ENCODE assay signal across 8 mouse cellular contexts in genomic region chr13:54503604-54504521, GRCm38 (mm10). TPM values are rescaled to one million over a fixed set of nuclear protein-coding genes. Genes with fewer than 3 reads are reported as not detected.
DNase-seq lines count a peak whose midpoint lies in the region; TF ChIP-seq lines count a peak whose summit lies in the region.

Gene Simc1, plus strand, starts transcription at chr13:54503779.

- peak within 1 kb of the TSS; percentile 77 for H3K4me3 ChIP-seq in cortical plate, adult 2 months (ENCODE audit: insufficient read depth, low read length)

- intact Hi-C loops in left cerebral cortex, postnatal 25 days (cut with DNase I): loop anchor here (5.0 kb wide), 1 partner anchor 37 kb away; the partner anchor contains the start of gene Thoc3

- no peak for TF ChIP-seq CTCF in cortical plate, adult 2 months (IDR thresholded peaks at IDR 0.05; ENCODE audit: extremely low read depth, insufficient read depth, low read length)

- peak within 1 kb of the TSS; percentile 58; the same call in 1 of the 2 replicates for H3K27ac ChIP-seq in cortical plate, adult 2 months (ENCODE audit: insufficient read depth, low read length)

- H3K4me1 ChIP-seq in cortical plate, adult 2 months (ENCODE audit: control insufficient read depth, insufficient read depth, low read length): no peaks in the 10 kb centered on the region

- TF ChIP-seq POLR2A in cortical plate, adult 2 months (IDR thresholded peaks at IDR 0.05; ENCODE audit: extremely low read depth, insufficient read depth, low read length): peak; percentile 61

- peak; percentile 89 to 93 for DNase-seq in adrenal gland, adult (ENCODE audit: inconsistent age in 2 of 2, low spot score in 1 of 2)
- peak; percentile 78 for DNase-seq in gastrocnemius, postnatal 10 days
- peak; percentile 86 for DNase-seq in induced T-regulatory cell, adult 2 months (ENCODE audit: low read depth)
- peak; percentile 59 to 62 for DNase-seq in left cerebral cortex, postnatal 25 days (ENCODE audit: low spot score in 2 of 2)
- peak; percentile 76 for DNase-seq in mesoderm, embryonic 11.5 days (ENCODE audit: low read depth, low spot score)
- DNase-seq in right cerebral cortex, postnatal 25 days: peak; percentile 68
- peak; percentile 85 for DNase-seq in yolk sac, embryonic 10.5 days (ENCODE audit: low spot score)

RNA-seq across cellular contexts. Expression of gene Simc1, which starts in this region (rescaled TPM):
- 18.8 and 19.7 TPM in 2 replicates for polyA plus RNA-seq in cortical plate, adult 2 months (2012; rRNA removed)
- total RNA-seq in gastrocnemius, postnatal 10 days (2021): 1 to 10 TPM; 3.0 to 5.0 TPM
- 10 to 100 TPM; 13.5 to 14.4 TPM for total RNA-seq in left cerebral cortex, postnatal 25 days (2021)

Comparison
In these comparisons a context has a peak if more than half of its experiments do, and no peak if none do; other contexts are left out.
1. Peak in every context shown above with its lines: DNase-seq, H3K4me3 ChIP-seq and H3K27ac ChIP-seq.